Mouse (Mus musculus) hindbrain, embryonic 11.5 days (tissue): ENCODE results near the gene Cacna1i. TPM values are rescaled to one million over a fixed set of nuclear protein-coding genes. Genes with fewer than 3 reads are reported as not detected.

ENCODE experiments used
- ATAC-seq: fragments of 200-750 bp; cut with Nextera tagmentation; 2 replicates; pipeline ENCODE4 v1.8.0; 2017; ENCODE audit warnings: mild to moderate bottlenecking, moderate TSS enrichment, moderate library complexity; ENCODE audit not compliant: low FRiP score
- DNase-seq: peaks from one replicate; pipeline ENCODE4 v3.0.0-alpha.2; 2015; ENCODE audit warnings: low spot score
- H3K27ac ChIP-seq: fragments of 300-500 bp; sonication (generic); 2 replicates; pipeline ENCODE4 v1.5.1; 2014; ENCODE audit warnings: mild to moderate bottlenecking, low read depth, low read length
- H3K27me3 ChIP-seq: fragments of 300-500 bp; sonication (generic); 2 replicates; pipeline ENCODE4 v1.6.1; 2014; ENCODE audit warnings: mild to moderate bottlenecking, low read length, moderate library complexity, mixed read lengths; ENCODE audit not compliant: control insufficient read depth, insufficient read depth
- H3K36me3 ChIP-seq: fragments of 300-500 bp; sonication (generic); 2 replicates; pipeline ENCODE4 v1.6.1; 2014; ENCODE audit warnings: mild to moderate bottlenecking, low read length, moderate library complexity, mixed read lengths; ENCODE audit not compliant: control insufficient read depth, insufficient read depth
- H3K4me1 ChIP-seq: fragments of 300-500 bp; sonication (generic); replicated peaks from 2 replicates; pipeline ENCODE4 v1.6.1; 2014; ENCODE audit warnings: low read length, mixed read lengths; ENCODE audit not compliant: control insufficient read depth, insufficient read depth
- H3K4me2 ChIP-seq: fragments of 300-500 bp; sonication (generic); replicated peaks from 2 replicates; pipeline ENCODE4 v1.6.1; 2014; ENCODE audit warnings: mild to moderate bottlenecking, low read depth, low read length
- H3K4me3 ChIP-seq: fragments of 300-500 bp; sonication (generic); 2 replicates; pipeline ENCODE4 v1.5.1; 2014; ENCODE audit warnings: low read depth, low read length
- H3K9ac ChIP-seq: fragments of 300-500 bp; sonication (generic); 2 replicates; pipeline ENCODE4 v1.6.1; 2014; ENCODE audit warnings: low read depth, low read length
- H3K9me3 ChIP-seq: fragments of 300-500 bp; sonication (generic); 2 replicates; pipeline ENCODE4 v1.6.1; 2016; ENCODE audit warnings: low read length; ENCODE audit not compliant: control insufficient read depth
- WGBS: fragments of 180-500 bp; shearing (Covaris S2); extraction: QIAGEN DNeasy Blood & Tissue Kit; methylation state at CpG from one replicate; pipeline ENCODE4 v1.1.7; 2014; 5-methylcytosine and 5-hydroxymethylcytosine counted together
- polyA plus RNA-seq: library from polyadenylated mRNA; unstranded; fragments of >200 nt; fragmentation: Nextera tagmentation; extraction: Ambion mirVana; gene quantifications from 2 replicates; pipeline ENCODE4 v1.2.1, GENCODE M21; 2014

The Cacna1i gene
- 0.14 and 0.74 TPM in 2 replicates for polyA plus RNA-seq

DNA sequence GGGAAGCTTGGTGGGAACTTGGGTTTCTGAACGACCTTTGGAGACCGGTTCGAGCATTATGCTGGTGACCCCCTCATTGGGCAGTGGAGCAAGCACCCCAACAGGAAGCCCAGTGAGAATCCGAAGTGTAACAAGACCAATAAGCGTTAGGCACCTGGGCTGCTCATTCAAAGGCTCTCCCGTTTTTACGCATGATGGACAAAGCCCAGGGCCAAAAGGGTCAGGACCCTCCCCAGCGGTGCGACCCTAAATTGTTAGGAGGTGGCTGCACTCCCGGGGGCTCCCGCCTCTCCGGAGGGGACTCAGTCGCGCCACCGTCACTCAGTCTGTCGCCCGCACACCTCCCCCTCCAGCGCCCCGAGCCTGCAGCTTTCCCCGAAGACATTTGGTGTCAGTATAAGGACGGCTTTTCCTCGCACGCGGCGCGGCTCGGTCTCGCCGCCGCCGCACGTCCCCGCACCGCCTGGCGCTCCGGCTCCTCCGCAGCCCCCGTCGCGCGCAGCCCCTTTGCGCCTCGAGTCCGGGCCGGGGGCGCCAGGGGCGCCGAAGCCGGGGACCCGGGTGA, at the start of gene Cacna1i:
Gene Cacna1i (plus strand): TSS at position 388 of the 565 bp plus-strand sequence.
- Histone ChIP-seq H3K4me1 (no peaks in the 10 kb centered on the region), H3K9me3 (no peaks in the 10 kb centered on the region), H3K27me3 (peaks cover 41% of the 10 kb centered on the region), H3K9ac (peak within 1 kb of the TSS; percentile 47; the same call in 1 of the 2 replicates), H3K36me3 (no peaks in the 10 kb centered on the region), H3K27ac (no peak within 1 kb of the TSS), H3K4me3 (peak within 1 kb of the TSS; percentile 44), H3K4me2 (peak within 1 kb of the TSS; percentile 94)
- no peak; the same call in 1 of the 2 replicates for ATAC-seq
- WGBS, result under 1% methylated on average over 50 of the region's 50 CpGs
- peak; percentile 51 for DNase-seq

DNA sequence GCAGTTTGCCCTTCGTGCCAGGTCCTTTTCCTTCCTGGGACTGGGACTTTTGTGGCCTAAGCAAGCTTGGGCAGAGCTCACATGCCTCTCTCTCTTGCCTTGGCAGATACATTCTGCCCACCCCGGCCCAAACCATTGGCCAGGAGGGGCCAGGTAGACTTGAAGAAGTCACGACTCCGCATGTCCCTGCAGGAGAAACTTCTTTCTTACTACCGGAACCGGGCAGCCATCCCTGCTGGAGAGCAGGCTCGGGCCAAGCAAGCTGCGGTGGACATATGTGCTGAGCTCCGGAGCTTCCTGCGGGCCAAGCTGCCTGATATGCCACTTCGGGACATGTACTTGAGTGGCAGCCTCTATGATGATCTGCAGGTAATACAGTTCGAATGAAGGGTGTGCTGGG, 38.9 kb upstream of the Cacna1i start:
- no peak for ATAC-seq
- H3K9ac ChIP-seq, result no peak overlapping the region
- no peaks in the 10 kb centered on the region for H3K27me3 ChIP-seq
- WGBS, result 95% methylated on average over 12 of the region's 12 CpGs
- H3K36me3 ChIP-seq, result peaks cover 18% of the 10 kb centered on the region; the same call in 1 of the 2 replicates
- no peaks in the 10 kb centered on the region for H3K4me1 ChIP-seq
- no peak for DNase-seq
- H3K9me3 ChIP-seq, result no peaks in the 10 kb centered on the region
- no peak overlapping the region for H3K4me2 ChIP-seq
- no peak overlapping the region for H3K27ac ChIP-seq
- no peak overlapping the region for H3K4me3 ChIP-seq

GRCm38 (mm10) chr15:80248596-80248995, 38.4 kb upstream of the Cacna1i start:
- H3K9ac ChIP-seq, result no peak overlapping the region
- no peak overlapping the region for H3K27ac ChIP-seq
- DNase-seq, result no peak
- H3K4me1 ChIP-seq, result no peaks in the 10 kb centered on the region
- 100% methylated on average over 1 of the region's 1 CpGs for WGBS
- peaks cover 18% of the 10 kb centered on the region; the same call in 1 of the 2 replicates for H3K36me3 ChIP-seq
- H3K4me2 ChIP-seq, result no peak overlapping the region
- H3K27me3 ChIP-seq, result no peaks in the 10 kb centered on the region
- no peak overlapping the region for H3K4me3 ChIP-seq
- no peaks in the 10 kb centered on the region for H3K9me3 ChIP-seq
- no peak for ATAC-seq

DNA sequence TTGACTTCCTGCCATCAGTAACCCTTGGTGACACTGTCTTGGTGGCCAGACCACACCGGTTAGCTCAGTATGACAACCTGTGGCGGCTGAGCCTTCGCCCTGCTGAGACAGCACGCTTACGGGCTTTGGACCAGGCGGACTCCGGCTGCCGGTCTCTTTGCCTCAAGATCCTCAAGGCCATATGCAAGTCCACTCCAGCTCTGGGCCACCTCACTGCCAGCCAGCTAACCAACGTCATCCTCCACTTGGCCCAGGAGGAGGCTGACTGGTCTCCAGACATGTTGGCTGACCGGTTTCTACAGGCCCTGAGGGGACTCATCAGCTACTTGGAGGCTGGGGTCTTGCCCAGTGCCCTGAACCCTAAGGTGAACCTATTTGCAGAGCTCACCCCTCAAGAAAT, 37.4 kb upstream of the Cacna1i start:
- Histone ChIP-seq H3K9ac (no peak overlapping the region), H3K4me1 (peaks cover 4% of the 10 kb centered on the region; the same call in 1 of the 2 replicates), H3K27ac (no peak overlapping the region), H3K4me3 (no peak overlapping the region), H3K27me3 (no peaks in the 10 kb centered on the region), H3K4me2 (no peak overlapping the region), H3K36me3 (peaks cover 18% of the 10 kb centered on the region; the same call in 1 of the 2 replicates), H3K9me3 (no peaks in the 10 kb centered on the region)
- no peak for ATAC-seq
- WGBS, result 89% methylated on average over 10 of the region's 10 CpGs
- no peak for DNase-seq

DNA sequence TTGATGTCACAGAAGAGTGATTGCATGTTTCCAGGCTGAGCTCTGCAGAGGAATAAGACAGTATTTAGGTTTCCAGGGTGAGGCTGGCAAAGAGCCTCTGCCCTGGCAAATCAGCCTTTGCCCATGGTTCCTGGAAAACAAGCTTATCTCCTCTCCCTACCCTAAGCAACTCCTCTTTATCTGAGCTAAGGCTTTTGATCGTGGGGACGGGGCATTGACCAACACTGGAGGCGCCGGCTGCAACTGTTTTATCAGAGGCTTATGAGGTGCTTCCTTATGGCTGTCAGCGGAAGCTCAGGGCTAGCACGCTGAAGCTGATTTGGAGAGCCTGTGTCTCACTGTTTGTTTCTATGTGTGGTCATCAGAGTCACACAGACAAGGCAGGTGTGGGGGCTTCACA, 36.5 kb upstream of the Cacna1i start:
- Histone ChIP-seq H3K4me1 (peaks cover 4% of the 10 kb centered on the region; the same call in 1 of the 2 replicates), H3K4me2 (no peak overlapping the region), H3K9ac (no peak overlapping the region), H3K27ac (no peak overlapping the region), H3K27me3 (no peaks in the 10 kb centered on the region), H3K4me3 (no peak overlapping the region), H3K36me3 (peaks cover 16% of the 10 kb centered on the region; the same call in 1 of the 2 replicates), H3K9me3 (no peaks in the 10 kb centered on the region)
- ATAC-seq (no peak), DNase-seq (no peak)
- 93% methylated on average over 6 of the region's 6 CpGs for WGBS

GRCm38 (mm10) chr15:80253530-80253929, 33.5 kb upstream of the Cacna1i start:
- H3K4me1 ChIP-seq, result peaks cover 12% of the 10 kb centered on the region; the same call in 1 of the 2 replicates
- no peak overlapping the region for H3K4me2 ChIP-seq
- ATAC-seq, result no peak
- no peak overlapping the region for H3K4me3 ChIP-seq
- 42% methylated on average over 2 of the region's 2 CpGs for WGBS
- H3K36me3 ChIP-seq, result peaks cover 28% of the 10 kb centered on the region
- no peak overlapping the region for H3K9ac ChIP-seq
- no peak for DNase-seq
- H3K27ac ChIP-seq, result peak overlapping the region; percentile 91; the same call in 1 of the 2 replicates
- H3K9me3 ChIP-seq, result no peaks in the 10 kb centered on the region
- no peaks in the 10 kb centered on the region for H3K27me3 ChIP-seq

- H3K9me3 ChIP-seq, result no peaks in the 10 kb centered on the region
- H3K4me1 ChIP-seq, result peaks cover 12% of the 10 kb centered on the region; the same call in 1 of the 2 replicates
- H3K36me3 ChIP-seq, result peaks cover 27% of the 10 kb centered on the region
- DNase-seq (no peak), ATAC-seq (no peak)
- no peaks in the 10 kb centered on the region for H3K27me3 ChIP-seq
- H3K4me3 ChIP-seq, result peak overlapping the region; percentile 100
- WGBS, result 59% methylated on average over 6 of the region's 6 CpGs
- H3K9ac ChIP-seq, result peak overlapping the region; percentile 77
- H3K4me2 ChIP-seq, result peak overlapping the region; percentile 84
- peak overlapping the region; percentile 91 for H3K27ac ChIP-seq
Measured at GRCm38 (mm10) chr15:80254207-80254606, 32.8 kb upstream of the Cacna1i start.

DNA sequence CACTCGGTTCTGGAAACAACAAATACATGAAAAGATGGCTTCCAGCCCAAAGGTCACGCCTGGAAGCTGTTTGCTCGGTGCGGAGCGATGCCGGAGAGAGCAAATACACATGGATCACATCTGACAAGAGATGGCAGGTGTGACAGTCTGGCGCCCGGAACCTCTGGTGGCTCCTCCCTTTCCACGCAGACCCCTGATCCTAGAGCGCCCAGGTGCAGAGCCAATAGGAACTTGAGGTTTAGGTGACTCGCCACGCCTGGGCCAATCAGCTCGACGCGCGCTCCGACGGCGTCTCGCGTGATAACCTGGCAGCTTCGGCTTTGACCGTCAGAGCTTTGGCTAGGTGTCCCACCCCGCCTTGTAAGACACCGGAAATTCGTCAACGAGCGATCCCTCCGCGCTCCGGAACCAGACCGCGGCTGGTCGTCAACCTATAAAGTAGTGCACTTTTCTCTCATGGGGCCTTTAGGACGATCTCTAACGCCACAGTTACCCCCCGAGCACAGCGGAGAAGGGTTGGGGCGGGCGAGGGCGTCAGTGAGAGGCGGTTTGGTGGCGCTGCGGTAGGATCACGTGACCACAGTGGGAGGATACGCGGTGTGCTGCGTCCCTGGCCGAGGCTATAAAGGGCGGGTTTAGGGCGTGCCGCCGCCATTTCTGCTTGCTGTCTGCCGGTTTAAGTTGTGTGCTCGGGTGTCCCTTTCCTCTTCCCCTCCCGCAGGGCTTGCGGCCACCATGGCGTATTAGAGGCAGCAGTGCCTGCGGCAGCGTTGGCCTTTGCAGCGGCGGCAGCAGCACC, 32.0 kb upstream of the Cacna1i start, which contains the start of gene Atf4:
Gene Atf4 (plus strand): TSS at position 338 of the 799 bp plus-strand sequence.
- H3K27me3 ChIP-seq, result no peaks in the 10 kb centered on the region
- DNase-seq (peak; percentile 95), ATAC-seq (peak; percentile 95)
- peaks cover 22% of the 10 kb centered on the region for H3K36me3 ChIP-seq
- WGBS, result under 1% methylated on average over 52 of the region's 62 CpGs
- H3K9ac ChIP-seq, result peak within 1 kb of the TSS; percentile 100
- no peaks in the 10 kb centered on the region for H3K9me3 ChIP-seq
- H3K27ac ChIP-seq, result peak within 1 kb of the TSS; percentile 96
- peak within 1 kb of the TSS; percentile 100 for H3K4me3 ChIP-seq
- peaks cover 12% of the 10 kb centered on the region; the same call in 1 of the 2 replicates for H3K4me1 ChIP-seq
- peak within 1 kb of the TSS; percentile 86 for H3K4me2 ChIP-seq
